ENCODE assay signal across 16 mouse cellular contexts in the genomic region with DNA sequence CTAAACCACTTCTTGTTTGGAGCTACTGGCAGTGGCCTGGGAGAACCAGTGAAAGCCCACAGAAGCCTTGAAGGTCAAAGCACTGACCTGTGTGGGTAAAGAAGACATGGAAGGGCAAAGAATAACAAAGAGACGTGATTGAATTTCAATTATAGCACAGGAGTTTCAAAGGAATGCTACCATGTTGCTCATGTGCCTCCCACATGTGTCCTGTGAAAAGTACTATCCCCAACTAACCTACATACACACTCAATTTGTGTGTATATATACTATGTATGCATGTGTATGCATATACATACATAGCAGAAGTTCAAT.
A peak's percentile ranks its signal among the peaks of the same experiment; 100 is the strongest.
DNase-seq lines count a peak whose midpoint lies in the region; ATAC-seq and TF ChIP-seq lines count a peak whose summit lies in the region.
"Had no signal": no experiment of that assay in that cellular context is flagged by ENCODE, and none has a peak within 500 bp of the region (broad histone marks: within the 10 kb centered on the region; RNA-seq: fewer than 3 reads in every experiment).

No protein-coding gene starts in this region.

- TF ChIP-seq CTCF in gastrocnemius, adult 2 months (IDR thresholded peaks at IDR 0.05): no peak
- no peak for TF ChIP-seq CTCF in heart, postnatal 0 days (IDR thresholded peaks at IDR 0.05; ENCODE audit: low read depth)
- TF ChIP-seq CTCF in stomach, postnatal 0 days (IDR thresholded peaks at IDR 0.05; ENCODE audit: low read depth): no peak

- WGBS in heart, postnatal 0 days: 44% methylated on average over 1 of the region's 1 CpGs
- 26% methylated on average over 1 of the region's 1 CpGs for WGBS in lung, embryonic 15.5 days
- 29% methylated on average over 1 of the region's 1 CpGs for WGBS in stomach, postnatal 0 days

- intact Hi-C loops in gastrocnemius, adult 2 months (cut with DNase I): no loop called here
- intact Hi-C loops in gastrocnemius, postnatal 36 days (cut with DNase I): no loop called here
- intact Hi-C loops in heart, postnatal 36 days (cut with DNase I): no loop called here

- H3K9ac ChIP-seq in heart, postnatal 0 days (replicated peaks; ENCODE audit: low read depth, low read length): no peak overlapping the region
- no peak overlapping the region for H3K9ac ChIP-seq in lung, embryonic 15.5 days
- H3K9ac ChIP-seq in stomach, postnatal 0 days (ENCODE audit: low read length): no peak overlapping the region
- H3K9ac ChIP-seq: hindbrain, embryonic 12.5 days; midbrain, embryonic 12.5 days had no signal

- H3K4me3 ChIP-seq in gastrocnemius, adult 2 months: no peak overlapping the region
- H3K4me3 ChIP-seq in heart, postnatal 0 days (ENCODE audit: low read depth, low read length): no peak overlapping the region
- no peak overlapping the region for H3K4me3 ChIP-seq in lung, embryonic 15.5 days
- no peak overlapping the region for H3K4me3 ChIP-seq in stomach, postnatal 0 days (ENCODE audit: low read depth, low read length)
- H3K4me3 ChIP-seq: hindbrain, embryonic 12.5 days; midbrain, embryonic 12.5 days had no signal

- no peak for TF ChIP-seq EP300 in heart, postnatal 0 days (IDR thresholded peaks at IDR 0.05; ENCODE audit: low read depth)
- no peak for TF ChIP-seq EP300 in stomach, postnatal 0 days (optimal IDR thresholded peaks at IDR 0.05)

- H3K4me2 ChIP-seq in heart, postnatal 0 days (ENCODE audit: low read depth, low read length): no peak overlapping the region
- no peak overlapping the region for H3K4me2 ChIP-seq in lung, embryonic 15.5 days
- H3K4me2 ChIP-seq in stomach, postnatal 0 days (replicated peaks; ENCODE audit: low read depth): no peak overlapping the region
- H3K4me2 ChIP-seq: hindbrain, embryonic 12.5 days; liver, embryonic 11.5 days; midbrain, embryonic 12.5 days had no signal

- no peaks in the 10 kb centered on the region for H3K27me3 ChIP-seq in heart, postnatal 0 days (ENCODE audit: control insufficient read depth, insufficient read depth, low read length)
- no peaks in the 10 kb centered on the region for H3K27me3 ChIP-seq in lung, embryonic 15.5 days
- no peaks in the 10 kb centered on the region for H3K27me3 ChIP-seq in stomach, postnatal 0 days (ENCODE audit: control insufficient read depth, insufficient read depth, low read length)
- H3K27me3 ChIP-seq: hindbrain, embryonic 12.5 days; midbrain, embryonic 12.5 days had no signal

- no peak for DNase-seq in gastrocnemius, adult 2 months
- no peak for DNase-seq in gastrocnemius, postnatal 36 days
- DNase-seq in heart, postnatal 0 days (ENCODE audit: low spot score): no peak
- DNase-seq in heart, postnatal 36 days: no peak
- no peak for DNase-seq in lung, postnatal 36 days
- no peak for DNase-seq in stomach, postnatal 0 days (ENCODE audit: low spot score)
- no peak for DNase-seq in layer of hippocampus, adult 9-11 months
- DNase-seq: cerebellum, postnatal 10 days; gastrocnemius, postnatal 10 days; kidney, adult 18-20 months; spleen, adult 18-20 months; thymus, postnatal 36 days had no signal

- ATAC-seq in heart, postnatal 0 days (ENCODE audit: insufficient read depth, low read depth): no peak
- ATAC-seq in lung, embryonic 15.5 days (ENCODE audit: borderline replicate concordance, extremely low read depth, low FRiP score, low TSS enrichment): no peak
- no peak for ATAC-seq in stomach, postnatal 0 days (ENCODE audit: low FRiP score, low TSS enrichment)

- 0 out of 2 replicates have a peak overlapping the region, but pooled peaks have one; percentile 12 for H3K27ac ChIP-seq in gastrocnemius, adult 2 months
- peak overlapping the region; percentile 64 for H3K27ac ChIP-seq in heart, postnatal 0 days (ENCODE audit: low read depth)
- H3K27ac ChIP-seq in lung, embryonic 15.5 days: peak overlapping the region; percentile 59; the same call in 1 of the 2 replicates
- peak overlapping the region; percentile 76 for H3K27ac ChIP-seq in stomach, postnatal 0 days (replicated peaks)
- H3K27ac ChIP-seq: hindbrain, embryonic 12.5 days; midbrain, embryonic 12.5 days had no signal

- no peaks in the 10 kb centered on the region for H3K9me3 ChIP-seq in heart, postnatal 0 days (replicated peaks; ENCODE audit: control insufficient read depth, low read length)
- H3K9me3 ChIP-seq in lung, embryonic 15.5 days: no peaks in the 10 kb centered on the region
- H3K9me3 ChIP-seq in stomach, postnatal 0 days (ENCODE audit: control insufficient read depth, low read length): no peaks in the 10 kb centered on the region
- H3K9me3 ChIP-seq: hindbrain, embryonic 12.5 days; midbrain, embryonic 12.5 days had no signal

- H3K36me3 ChIP-seq in heart, postnatal 0 days (replicated peaks; ENCODE audit: control insufficient read depth, insufficient read depth, low read length): no peaks in the 10 kb centered on the region
- H3K36me3 ChIP-seq in lung, embryonic 15.5 days: no peaks in the 10 kb centered on the region
- no peaks in the 10 kb centered on the region for H3K36me3 ChIP-seq in stomach, postnatal 0 days (ENCODE audit: control insufficient read depth, insufficient read depth, low read length)
- H3K36me3 ChIP-seq: hindbrain, embryonic 12.5 days; midbrain, embryonic 12.5 days had no signal

- peaks cover 23% of the 10 kb centered on the region; the same call in 1 of the 2 replicates for H3K4me1 ChIP-seq in heart, postnatal 0 days (ENCODE audit: control insufficient read depth, insufficient read depth)
- peaks cover 21% of the 10 kb centered on the region for H3K4me1 ChIP-seq in lung, embryonic 15.5 days
- 0 out of 2 replicates have a peak, but pooled peaks cover 2% of the 10 kb centered on the region for H3K4me1 ChIP-seq in stomach, postnatal 0 days (replicated peaks; ENCODE audit: control insufficient read depth, insufficient read depth)
- H3K4me1 ChIP-seq: hindbrain, embryonic 12.5 days; midbrain, embryonic 12.5 days had no signal

Comparison
In these comparisons a context has a peak if more than half of its experiments do, and no peak if none do; other contexts are left out.
1. H3K27ac ChIP-seq: peak in every context shown above with its lines; median percentile 76 in stomach, postnatal 0 days; 64 in heart, postnatal 0 days; 59 in lung, embryonic 15.5 days; 12 in gastrocnemius, adult 2 months.